Mouse (Mus musculus) B cell, adult 2 months (primary cell): ENCODE data around the gene C730034F03Rik.

Source experiments
- DNase-seq, 2 experiments: peaks; one replicate each; pipeline ENCODE4 v3.0.0; 2022

C730034F03Rik gene

GRCm38 (mm10) chr15:89475611-89476474, 46.5 kb downstream of the C730034F03Rik start:
- DNase-seq: peak; percentile 91 to 92

GRCm38 (mm10) chr15:89476475-89476815, 47.1 kb downstream of the C730034F03Rik start:
- DNase-seq: no peak

- DNase-seq: no peak
These were observed 47.7 kb downstream of the C730034F03Rik start, which contains the start of gene Arsa for GRCm38 (mm10) chr15:89477091-89477491. Arsa (minus strand) TSS chr15:89477425.

- no peak for DNase-seq
These were observed 48.4 kb downstream of the C730034F03Rik start for GRCm38 (mm10) chr15:89477806-89478205.

GRCm38 (mm10) chr15:89478622-89479021, 49.2 kb downstream of the C730034F03Rik start:
- no peak for DNase-seq
